Mouse (Mus musculus) left cerebral cortex, adult 2 months (tissue): ENCODE measurements around the gene Fras1. TPM values are rescaled to one million over a fixed set of nuclear protein-coding genes. Genes with fewer than 3 reads are reported as not detected.

Source experiments
- DNase-seq, 2 experiments: peaks; one replicate each; pipeline ENCODE4 v3.0.0; 2021 to 2022; ENCODE audit warnings: low spot score in 2 of 2, mixed read lengths in 1 of 2; ENCODE audit errors: extremely low spot score in 1 of 2
- H3K27ac ChIP-seq: fragments of 200-600 bp; 2 replicates; pipeline ENCODE4 v1.8.1; 2022
- H3K4me3 ChIP-seq: fragments of 200-600 bp; 2 replicates; pipeline ENCODE4 v1.8.1; 2022
- CTCF ChIP-seq: fragments of 200-600 bp; IDR thresholded peaks from 2 replicates; pipeline ENCODE4 v1.8.1; 2022; ENCODE audit warnings: antibody characterized with exemption, mild to moderate bottlenecking, moderate library complexity
- intact Hi-C: fragments of 180-260 bp; cut with DNase I; formaldehyde crosslinking; loops from one replicate; pipeline ENCODE4 v1.15.1; 2025
- total RNA-seq, 2 experiments: library from RNA; stranded (reverse); gene quantifications; 2 replicates each; pipeline ENCODE4 v1.2.3; 2021

Fras1 gene
- total RNA-seq, 2 experiments from 2014 or later, result 23.0 to 25.2 TPM

DNA sequence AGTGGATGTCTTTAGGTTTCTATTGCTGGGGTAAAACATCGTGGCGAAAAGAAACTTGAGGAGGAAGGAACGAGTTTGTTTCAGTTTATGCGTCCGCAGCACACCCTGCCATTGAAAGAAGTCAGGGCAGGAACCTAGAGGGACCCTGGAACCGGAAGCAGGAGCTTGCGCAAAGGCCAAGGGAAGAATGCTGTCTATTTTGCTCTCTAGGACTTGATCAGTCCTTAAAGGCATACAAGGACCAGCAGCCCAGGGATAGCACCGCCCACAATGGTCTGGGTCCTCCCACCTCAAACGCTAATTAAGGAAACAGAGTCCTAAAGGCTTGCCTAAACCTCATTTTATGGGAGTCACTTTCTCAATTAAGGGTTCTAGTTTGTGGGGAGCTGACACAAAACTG, 418.7 kb downstream of the Fras1 start:
- intact Hi-C loops, result no loop called here
- no peak overlapping the region for H3K4me3 ChIP-seq
- DNase-seq, result no peak
- no peak for TF ChIP-seq CTCF
- H3K27ac ChIP-seq, result no peak overlapping the region

DNA sequence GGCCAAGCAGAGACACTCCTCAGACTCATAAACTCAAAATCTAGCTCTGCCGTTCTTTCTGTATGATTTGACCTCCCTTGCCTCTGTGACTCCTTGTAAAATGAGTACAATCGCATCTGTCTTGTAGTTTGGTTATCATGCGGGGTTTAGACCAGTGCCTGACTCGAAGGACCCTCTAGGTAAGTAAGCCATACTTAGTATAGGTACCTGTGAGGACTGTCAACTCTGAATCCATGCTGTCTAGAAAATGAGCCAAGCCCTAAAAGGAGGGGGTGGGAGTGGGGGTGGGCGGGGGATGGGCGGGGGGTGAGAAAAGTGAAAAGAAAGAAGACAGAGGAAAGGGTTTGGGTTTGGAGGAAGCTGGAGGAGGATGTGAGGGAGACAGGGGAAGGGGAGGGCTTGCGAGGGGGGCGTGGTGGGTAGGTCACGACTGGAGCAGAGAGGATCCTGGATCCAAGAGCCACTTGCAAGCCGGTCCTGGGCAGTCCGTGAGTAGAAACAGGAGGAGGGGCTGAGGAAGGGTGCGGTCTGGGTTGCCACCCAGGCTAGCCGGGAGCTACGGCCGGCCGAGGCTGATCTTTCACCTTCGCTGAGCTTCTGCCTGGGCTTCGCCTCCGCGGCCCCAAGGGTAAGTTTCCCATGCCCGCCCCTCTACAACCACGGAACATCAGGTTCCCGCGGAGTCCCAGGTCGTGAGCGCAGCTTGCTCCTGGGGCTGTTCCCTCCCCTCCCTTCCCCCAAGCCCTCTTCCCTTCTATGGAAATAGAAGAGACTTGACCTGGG, 419.4 kb downstream of the Fras1 start, which contains the start of gene Anxa3:
Gene Anxa3, plus strand, starts transcription at position 404 of the 783 bp plus-strand sequence.
- no peak for TF ChIP-seq CTCF
- peak within 1 kb of the TSS; percentile 73; the same call in 1 of the 2 replicates for H3K27ac ChIP-seq
- no peak for DNase-seq
- intact Hi-C loops, result no loop called here
- H3K4me3 ChIP-seq, result peak within 1 kb of the TSS; percentile 43

- intact Hi-C loops, result no loop called here
- TF ChIP-seq CTCF, result no peak
- peak overlapping the region; percentile 43 for H3K4me3 ChIP-seq
- no peak for DNase-seq
- H3K27ac ChIP-seq, result peak overlapping the region; percentile 73; the same call in 1 of the 2 replicates
Observed at GRCm38 (mm10) chr5:96793953-96794635, 420.3 kb downstream of the Fras1 start.

DNA sequence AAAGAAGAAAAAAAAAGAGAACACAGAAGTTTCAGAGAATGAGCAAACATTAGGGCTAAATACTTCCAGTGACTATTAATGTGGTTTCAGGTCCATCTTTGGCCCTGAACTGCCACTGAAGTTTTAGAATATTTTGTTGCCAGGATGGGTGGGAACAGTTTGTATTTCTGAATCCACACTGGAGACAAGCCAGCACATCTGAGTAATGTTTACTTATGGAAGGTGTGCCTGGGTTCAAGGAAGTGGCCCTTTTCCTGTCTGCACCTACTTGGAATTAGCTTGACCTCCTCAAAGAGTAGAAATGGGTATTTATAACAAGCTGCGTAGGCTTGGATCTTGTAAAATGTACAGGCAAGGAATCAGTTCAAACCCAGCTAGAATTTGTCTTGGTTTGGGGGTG, 422.0 kb downstream of the Fras1 start:
- no peak for TF ChIP-seq CTCF
- Histone ChIP-seq H3K4me3 (no peak overlapping the region), H3K27ac (no peak overlapping the region)
- no peak for DNase-seq
- intact Hi-C loops, result no loop called here

DNA sequence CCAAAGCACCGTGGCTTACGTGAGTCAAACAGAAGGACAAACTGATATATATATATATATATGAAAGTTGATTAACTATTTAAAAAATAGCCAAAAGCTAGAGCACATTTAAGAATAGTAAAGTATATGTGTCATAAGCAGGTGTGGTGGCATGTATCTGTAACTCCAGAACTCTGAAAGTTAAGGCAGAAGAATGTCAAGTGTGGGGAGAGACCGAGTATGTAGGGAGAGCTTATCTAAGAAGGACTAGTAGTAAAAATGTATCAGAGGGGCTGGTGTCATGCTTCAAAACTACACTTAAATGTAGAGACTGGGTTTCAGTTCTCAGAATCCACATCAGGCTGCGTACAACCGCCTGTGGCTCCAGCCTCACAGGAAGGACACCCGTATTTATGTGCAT, 423.7 kb downstream of the Fras1 start:
- no peak overlapping the region for H3K4me3 ChIP-seq
- DNase-seq, result no peak
- no peak overlapping the region for H3K27ac ChIP-seq
- no peak for TF ChIP-seq CTCF
- intact Hi-C loops, result no loop called here

- TF ChIP-seq CTCF, result no peak
- Histone ChIP-seq H3K4me3 (no peak overlapping the region), H3K27ac (no peak overlapping the region)
- no peak for DNase-seq
- intact Hi-C loops, result no loop called here
Observed at GRCm38 (mm10) chr5:96799165-96799564, 425.4 kb downstream of the Fras1 start.

GRCm38 (mm10) chr5:96799969-96800368, 426.2 kb downstream of the Fras1 start:
- Histone ChIP-seq H3K27ac (no peak overlapping the region), H3K4me3 (no peak overlapping the region)
- TF ChIP-seq CTCF, result no peak
- DNase-seq, result no peak
- intact Hi-C loops, result no loop called here

DNA sequence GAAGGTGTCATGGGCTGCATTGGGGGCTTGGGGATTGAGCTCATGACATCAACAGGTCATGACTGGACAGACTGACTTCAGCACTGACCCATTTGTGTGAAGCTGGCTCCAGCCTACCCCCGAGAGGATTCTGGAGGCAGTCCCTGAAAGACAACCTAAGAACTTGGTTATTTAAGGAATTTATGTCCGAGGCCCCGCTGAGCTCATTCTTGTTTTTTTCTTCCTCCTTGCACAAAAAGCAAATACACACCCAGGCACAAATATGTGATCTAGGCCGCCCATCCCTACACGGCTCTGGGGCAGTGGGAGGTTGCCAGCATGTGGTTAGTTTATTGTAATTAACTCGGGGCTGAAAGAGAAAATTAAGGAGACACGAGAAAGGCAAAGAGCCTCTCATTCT, 428.4 kb downstream of the Fras1 start:
- no peak for TF ChIP-seq CTCF
- intact Hi-C loops, result no loop called here
- no peak overlapping the region for H3K4me3 ChIP-seq
- H3K27ac ChIP-seq, result no peak overlapping the region
- DNase-seq, result no peak

- H3K4me3 ChIP-seq, result no peak overlapping the region
- no peak for TF ChIP-seq CTCF
- H3K27ac ChIP-seq, result no peak overlapping the region
- intact Hi-C loops, result no loop called here
- no peak for DNase-seq
Observed at GRCm38 (mm10) chr5:96803091-96803490, 429.3 kb downstream of the Fras1 start.

DNA sequence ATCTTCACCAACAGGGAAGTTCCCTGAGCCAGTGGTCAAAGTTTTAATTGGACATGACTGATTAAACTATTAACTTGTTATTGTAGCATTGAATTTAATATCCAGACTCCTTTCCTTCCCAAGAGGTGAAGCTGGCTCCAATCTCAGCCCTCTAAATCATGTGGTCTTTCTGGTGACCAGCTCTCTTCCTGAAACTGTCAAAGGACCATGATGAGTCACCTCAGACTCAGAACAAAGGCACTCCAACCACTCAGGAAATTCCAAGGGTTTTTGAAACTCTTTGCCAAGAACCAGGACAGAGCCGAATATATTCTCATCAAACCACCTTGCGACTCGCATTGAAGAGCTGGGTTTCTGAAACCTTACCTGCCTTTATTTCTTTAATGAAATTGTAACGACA, 430.5 kb downstream of the Fras1 start:
- no peak overlapping the region for H3K4me3 ChIP-seq
- TF ChIP-seq CTCF, result no peak
- intact Hi-C loops, result no loop called here
- DNase-seq, result no peak
- H3K27ac ChIP-seq, result no peak overlapping the region

DNA sequence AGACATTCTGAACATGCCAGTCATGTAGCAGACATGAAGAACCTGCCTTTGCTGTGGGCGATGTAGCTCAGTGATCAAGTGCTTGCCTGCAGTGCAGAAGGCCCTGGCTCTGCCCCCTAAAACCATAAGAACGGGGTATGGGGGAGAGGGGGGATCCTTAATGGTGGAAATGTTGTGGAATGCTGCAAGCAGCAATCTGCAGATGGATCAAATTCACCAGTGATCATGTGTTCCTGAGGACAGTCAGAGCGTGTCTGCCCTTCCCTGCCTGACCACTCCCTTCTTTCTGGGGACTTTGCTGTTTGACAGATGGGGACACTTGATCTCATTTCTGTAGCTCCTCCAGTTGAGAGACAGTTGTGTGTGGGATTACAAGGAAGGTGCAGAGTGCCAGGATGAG, 431.1 kb downstream of the Fras1 start:
- DNase-seq, result no peak
- H3K4me3 ChIP-seq, result no peak overlapping the region
- no peak for TF ChIP-seq CTCF
- intact Hi-C loops, result no loop called here
- H3K27ac ChIP-seq, result no peak overlapping the region

DNA sequence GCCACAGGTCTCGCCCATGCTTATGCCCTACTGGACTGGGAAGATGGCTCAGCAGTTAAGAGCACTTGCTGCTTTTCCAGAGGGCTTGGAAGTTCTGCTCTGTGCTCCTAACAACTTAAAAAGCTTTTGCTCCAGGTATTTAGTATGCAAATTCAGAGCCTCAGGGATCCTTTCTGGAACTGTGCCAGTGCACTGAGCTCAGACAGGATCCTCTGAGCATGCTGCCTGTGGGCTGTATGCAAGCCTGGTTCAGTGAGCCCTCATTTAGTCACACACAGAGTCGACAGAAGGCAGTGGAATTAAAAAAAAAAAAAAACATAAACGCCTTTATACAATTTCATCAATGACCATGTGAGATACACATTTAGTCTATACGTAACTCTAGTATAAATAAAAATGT, 436.9 kb downstream of the Fras1 start:
- no peak for DNase-seq
- TF ChIP-seq CTCF, result no peak
- Histone ChIP-seq H3K27ac (no peak overlapping the region), H3K4me3 (no peak overlapping the region)
- intact Hi-C loops, result no loop called here
